Mouse (Mus musculus) heart, embryonic 10.5 days (tissue): ENCODE results near the gene Agrn. TPM values are rescaled to one million over a fixed set of nuclear protein-coding genes. Genes with fewer than 3 reads are reported as not detected.
"Not testable (repeated sequence)": the region's sequence is repeated elsewhere in the genome, so short reads cannot be mapped to it uniquely, and the experiment has no call there.

Experiments
- DNase-seq: peaks from one replicate; pipeline ENCODE4 v3.0.0-alpha.2; 2017; ENCODE audit warnings: low spot score
- H3K27ac ChIP-seq: fragments of 300-500 bp; sonication (generic); 2 replicates; pipeline ENCODE4 v1.5.1; 2016; ENCODE audit warnings: mild to moderate bottlenecking
- H3K27me3 ChIP-seq: fragments of 300-500 bp; sonication (generic); 2 replicates; pipeline ENCODE4 v1.6.1; 2016; ENCODE audit warnings: mild to moderate bottlenecking; ENCODE audit not compliant: poor library complexity, insufficient read depth, severe bottlenecking
- H3K36me3 ChIP-seq: fragments of 300-500 bp; sonication (generic); 2 replicates; pipeline ENCODE4 v1.6.1; 2016; ENCODE audit warnings: mild to moderate bottlenecking, moderate library complexity
- H3K4me1 ChIP-seq: fragments of 300-500 bp; sonication (generic); 2 replicates; pipeline ENCODE4 v1.6.1; 2016; ENCODE audit warnings: mild to moderate bottlenecking
- H3K4me3 ChIP-seq: fragments of 300-500 bp; sonication (generic); 2 replicates; pipeline ENCODE4 v1.5.1; 2016; ENCODE audit warnings: mild to moderate bottlenecking, moderate library complexity
- H3K9me3 ChIP-seq: fragments of 300-500 bp; sonication (generic); 2 replicates; pipeline ENCODE4 v1.6.1; 2016; ENCODE audit warnings: mild to moderate bottlenecking, moderate library complexity
- WGBS: fragments of 180-500 bp; shearing (Covaris S2); methylation state at CpG from one replicate; pipeline ENCODE4 v1.1.7; 2016; 5-methylcytosine and 5-hydroxymethylcytosine counted together
- polyA plus RNA-seq: library from polyadenylated mRNA; unstranded; fragments of >200 nt; fragmentation: Nextera tagmentation; extraction: Ambion mirVana; gene quantifications from 2 replicates; pipeline ENCODE4 v1.2.1, GENCODE M21; 2016

Gene Agrn
- polyA plus RNA-seq, 1 experiment from 2014 or later = 51.3 TPM

DNA sequence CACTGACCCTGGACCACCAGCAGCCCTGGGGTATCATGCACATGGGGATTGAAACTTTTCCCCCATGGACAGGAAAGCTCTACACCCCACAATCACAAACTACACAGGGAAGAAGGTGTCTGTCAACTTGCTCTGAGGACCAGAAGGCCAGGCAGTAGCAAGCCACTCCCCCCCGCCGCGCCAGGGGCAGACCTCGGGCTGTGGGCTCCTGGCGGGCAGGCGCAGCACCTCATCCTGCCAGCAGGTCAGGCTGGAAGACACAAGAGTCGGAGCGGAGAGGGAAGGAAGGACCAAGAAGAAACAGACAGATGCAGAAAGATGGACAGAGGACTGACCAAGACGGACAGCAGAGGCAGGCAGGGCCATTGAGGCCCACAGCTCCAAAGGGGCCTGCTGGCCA, 19.7 kb downstream of the Agrn start:
- H3K9me3 ChIP-seq = no peaks in the 10 kb centered on the region
- H3K27ac ChIP-seq = no peak overlapping the region
- H3K4me1 ChIP-seq = no peaks in the 10 kb centered on the region
- no peak for DNase-seq
- H3K27me3 ChIP-seq = no peaks in the 10 kb centered on the region
- no peak overlapping the region for H3K4me3 ChIP-seq
- H3K36me3 ChIP-seq = peaks cover 88% of the 10 kb centered on the region
- 87% methylated on average over 9 of the region's 9 CpGs for WGBS

DNA sequence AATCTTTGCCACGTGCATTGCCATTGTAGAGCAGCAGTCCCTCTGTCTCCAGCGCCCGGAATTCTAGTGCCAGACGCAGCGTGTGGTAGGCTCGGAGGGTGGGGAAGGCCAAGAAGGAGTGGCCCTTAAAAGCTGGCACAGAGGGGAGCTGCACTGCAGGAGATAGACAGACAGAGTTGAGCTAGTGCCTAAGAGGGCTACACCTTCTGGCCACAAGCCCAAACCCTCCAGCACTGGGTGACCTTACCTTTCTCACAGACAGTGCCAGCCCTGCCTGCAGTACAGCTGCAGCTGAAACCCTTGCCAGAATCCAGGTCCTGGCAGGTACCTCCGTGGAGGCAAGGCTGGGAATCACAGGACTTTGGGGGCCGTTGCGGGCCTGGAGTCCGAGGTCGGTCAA, 25.5 kb downstream of the Agrn start:
- H3K4me3 ChIP-seq = no peak overlapping the region
- H3K36me3 ChIP-seq = peaks cover 99% of the 10 kb centered on the region
- no peaks in the 10 kb centered on the region for H3K9me3 ChIP-seq
- H3K27ac ChIP-seq = no peak overlapping the region
- DNase-seq = no peak
- no peaks in the 10 kb centered on the region for H3K4me1 ChIP-seq
- WGBS = 97% methylated on average over 11 of the region's 11 CpGs
- H3K27me3 ChIP-seq = no peaks in the 10 kb centered on the region

DNA sequence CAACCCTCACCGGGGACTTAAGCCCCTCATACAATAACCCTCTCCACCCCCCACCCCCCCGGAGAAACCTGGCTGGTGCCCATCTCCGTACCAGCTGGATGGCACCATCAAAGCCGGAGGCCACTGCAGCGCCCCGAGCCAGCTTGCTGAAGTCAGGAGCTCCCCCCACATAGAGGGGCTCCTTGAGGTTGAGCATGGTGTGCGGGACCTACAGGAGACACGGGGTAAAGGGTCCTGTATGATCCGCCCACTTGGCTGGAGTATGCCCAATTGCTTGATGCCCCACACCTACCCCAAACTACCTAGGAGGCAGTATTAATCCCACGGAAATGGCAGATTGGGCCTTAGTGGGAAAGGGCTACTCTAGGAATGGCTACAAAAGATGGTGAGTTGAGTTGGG, 28.2 kb downstream of the Agrn start:
- no peak overlapping the region for H3K4me3 ChIP-seq
- H3K4me1 ChIP-seq = no peaks in the 10 kb centered on the region
- no peak for DNase-seq
- H3K27me3 ChIP-seq = no peaks in the 10 kb centered on the region
- WGBS = 95% methylated on average over 10 of the region's 10 CpGs
- peaks cover 100% of the 10 kb centered on the region for H3K36me3 ChIP-seq
- H3K27ac ChIP-seq = no peak overlapping the region
- no peaks in the 10 kb centered on the region for H3K9me3 ChIP-seq

DNA sequence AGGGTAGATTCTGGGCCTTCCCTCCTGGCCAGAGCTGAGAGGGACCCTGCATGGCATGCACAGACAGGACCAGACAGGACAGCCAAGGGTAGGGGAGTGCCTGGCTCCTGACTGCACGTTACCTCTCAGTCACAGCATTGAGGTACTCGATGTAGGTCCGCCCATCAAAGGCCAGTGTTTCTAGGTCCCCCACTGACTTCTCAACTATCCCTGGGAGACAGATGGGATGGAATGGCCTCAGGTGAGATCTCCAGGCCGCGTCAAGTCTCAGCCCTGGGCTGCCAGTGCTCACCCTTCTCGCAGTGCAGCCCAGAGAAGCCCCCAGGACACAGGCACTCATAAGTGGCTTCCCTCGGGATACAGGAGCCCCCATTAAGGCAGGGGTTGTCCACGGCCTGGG, 28.7 kb downstream of the Agrn start:
- no peaks in the 10 kb centered on the region for H3K4me1 ChIP-seq
- H3K9me3 ChIP-seq = no peaks in the 10 kb centered on the region
- peaks cover 100% of the 10 kb centered on the region for H3K36me3 ChIP-seq
- no peak overlapping the region for H3K27ac ChIP-seq
- WGBS = 90% methylated on average over 8 of the region's 8 CpGs
- H3K27me3 ChIP-seq = no peaks in the 10 kb centered on the region
- H3K4me3 ChIP-seq = no peak overlapping the region
- DNase-seq = no peak

DNA sequence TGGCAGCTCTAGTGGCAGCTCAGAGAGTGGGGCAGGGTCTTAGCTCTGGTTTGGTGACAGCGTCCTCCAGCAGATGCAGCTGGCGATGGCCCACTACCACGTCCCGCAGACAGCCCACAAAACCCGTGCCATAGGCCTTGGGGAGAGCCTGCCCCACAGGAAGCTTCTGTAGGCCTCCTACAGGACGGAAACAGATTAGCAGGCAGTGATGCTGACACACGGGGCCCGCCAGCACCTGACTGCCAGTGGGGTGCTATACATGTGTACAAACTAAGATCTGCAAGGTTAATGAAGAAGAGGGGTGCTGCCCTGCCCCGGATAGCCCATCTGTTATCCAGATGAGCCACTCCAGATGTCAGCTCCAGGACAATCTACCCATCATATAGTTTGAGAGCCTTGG, 30.8 kb downstream of the Agrn start:
- no peak for DNase-seq
- WGBS = 92% methylated on average over 9 of the region's 9 CpGs
- Histone ChIP-seq H3K36me3 (peaks cover 97% of the 10 kb centered on the region), H3K9me3 (peaks cover 11% of the 10 kb centered on the region), H3K27me3 (no peaks in the 10 kb centered on the region), H3K27ac (no peak overlapping the region), H3K4me3 (no peak overlapping the region), H3K4me1 (no peaks in the 10 kb centered on the region)

DNA sequence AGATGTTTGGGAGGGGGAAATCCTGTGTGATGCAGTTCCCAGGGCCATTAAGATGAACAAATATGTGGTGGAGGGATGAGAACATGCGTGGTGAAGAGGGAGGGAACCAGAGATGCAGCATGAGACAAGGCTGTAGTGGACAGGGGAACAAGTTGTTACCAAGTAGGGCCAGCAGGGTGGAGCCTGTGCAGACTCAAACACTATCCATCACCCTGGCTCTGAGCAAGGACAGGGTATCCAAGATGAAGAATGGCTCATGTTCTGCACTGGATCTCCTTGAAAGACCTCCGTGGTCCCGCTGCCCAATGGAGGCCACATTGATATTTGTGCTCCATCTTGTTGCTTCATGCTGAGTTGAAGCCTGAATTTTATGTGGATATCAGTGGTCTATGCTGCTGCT, 42.5 kb downstream of the Agrn start:
- 94% methylated on average over 3 of the region's 3 CpGs for WGBS
- no peak overlapping the region for H3K4me3 ChIP-seq
- DNase-seq = peak; percentile 68
- H3K27ac ChIP-seq = no peak overlapping the region
- no peaks in the 10 kb centered on the region for H3K36me3 ChIP-seq
- H3K9me3 ChIP-seq = peaks cover 16% of the 10 kb centered on the region
- H3K27me3 ChIP-seq = no peaks in the 10 kb centered on the region
- no peaks in the 10 kb centered on the region for H3K4me1 ChIP-seq

DNA sequence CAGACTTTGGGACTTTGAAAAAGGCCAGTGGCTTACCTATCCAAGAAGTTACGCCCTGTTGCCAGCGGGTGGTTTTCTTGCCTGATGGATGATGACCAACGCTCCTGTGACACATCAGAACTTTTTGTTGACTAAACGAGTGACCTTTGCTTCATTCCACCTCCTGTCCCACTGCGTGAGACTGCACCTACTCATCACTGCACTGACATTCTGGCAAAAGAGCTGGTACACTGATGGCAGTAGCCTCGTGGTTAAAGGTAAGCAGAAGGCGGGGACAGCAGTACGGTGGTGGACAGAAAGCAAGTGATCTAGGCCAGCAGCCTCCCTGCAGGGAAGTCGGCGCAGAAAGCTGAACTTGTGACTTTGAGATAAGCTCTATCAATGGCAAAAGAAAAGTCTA, 46.4 kb downstream of the Agrn start:
- not testable (repeated sequence) for H3K4me3 ChIP-seq, H3K36me3 ChIP-seq, H3K27me3 ChIP-seq, H3K4me1 ChIP-seq, H3K27ac ChIP-seq, DNase-seq, H3K9me3 ChIP-seq
- 85% methylated on average over 10 of the region's 10 CpGs for WGBS

DNA sequence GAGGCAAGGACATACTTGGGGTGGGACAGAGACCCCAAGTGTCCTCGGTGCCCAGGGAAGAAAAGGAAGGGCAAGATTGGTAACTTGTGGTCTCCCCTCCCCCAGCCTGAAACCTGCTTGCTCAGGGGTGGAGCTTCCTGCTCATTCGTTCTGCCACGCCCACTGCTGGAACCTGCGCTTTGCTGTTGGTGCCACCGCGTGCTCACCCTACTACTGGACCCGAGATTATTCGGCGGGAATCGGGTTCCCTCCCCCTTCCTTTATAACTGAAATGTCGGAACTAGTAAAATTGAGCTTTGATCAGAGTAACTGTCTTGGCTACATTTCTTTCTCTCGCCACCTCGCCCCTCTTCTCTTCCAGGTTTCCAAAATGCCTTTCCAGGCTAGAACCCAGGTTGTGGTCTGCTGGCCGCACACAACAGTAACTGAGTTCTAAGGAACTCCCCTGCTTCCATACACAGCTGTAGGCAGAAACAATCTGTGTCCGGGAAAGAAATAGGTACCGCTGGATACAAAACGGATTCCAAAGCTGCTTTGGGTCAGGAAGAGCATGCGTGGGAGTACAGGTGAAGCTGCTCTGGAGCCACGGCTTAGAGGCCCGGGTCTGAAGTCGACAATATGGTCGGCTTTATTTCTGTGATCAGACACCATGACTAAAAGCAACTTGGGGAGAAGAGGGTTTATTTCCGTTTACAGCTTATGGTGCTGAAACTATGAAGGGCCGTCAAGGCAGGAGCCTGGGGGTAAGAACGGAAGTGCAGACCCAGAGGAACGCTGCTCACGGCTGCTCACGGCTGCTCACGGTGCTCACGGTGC, 60.8 kb downstream of the Agrn start:
- 92% methylated on average over 30 of the region's 30 CpGs for WGBS
- H3K4me1 ChIP-seq = peaks cover 1% of the 10 kb centered on the region; the same call in 1 of the 2 replicates
- no peaks in the 10 kb centered on the region for H3K36me3 ChIP-seq
- peaks cover 6% of the 10 kb centered on the region; the same call in 1 of the 2 replicates for H3K9me3 ChIP-seq
- H3K27me3 ChIP-seq = no peaks in the 10 kb centered on the region
- H3K27ac ChIP-seq = no peak overlapping the region
- no peak overlapping the region for H3K4me3 ChIP-seq
- DNase-seq = no peak

DNA sequence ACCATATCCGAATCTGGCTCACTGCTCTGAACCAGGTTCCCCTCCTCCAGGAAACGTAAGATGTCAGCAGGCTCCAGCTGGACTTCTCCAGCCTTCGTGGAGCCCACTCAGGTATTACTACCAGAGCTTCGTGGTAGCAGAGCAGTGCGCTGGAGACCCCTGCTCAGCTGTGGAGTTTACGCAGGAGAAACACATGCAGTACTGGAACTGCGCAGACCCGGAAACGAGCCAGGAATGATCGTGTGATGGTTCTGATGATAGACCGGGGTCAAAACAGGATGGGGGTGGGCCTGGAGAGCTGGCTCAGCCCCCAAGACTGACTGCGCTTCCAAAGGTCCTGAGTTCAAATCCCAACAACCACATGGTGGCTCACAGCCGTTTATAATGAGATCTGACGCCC, 61.5 kb downstream of the Agrn start:
- 94% methylated on average over 14 of the region's 14 CpGs for WGBS
- H3K4me1 ChIP-seq = peaks cover 7% of the 10 kb centered on the region; the same call in 1 of the 2 replicates
- H3K9me3 ChIP-seq = peaks cover 6% of the 10 kb centered on the region; the same call in 1 of the 2 replicates
- no peak overlapping the region for H3K4me3 ChIP-seq
- no peaks in the 10 kb centered on the region for H3K27me3 ChIP-seq
- H3K27ac ChIP-seq = no peak overlapping the region
- no peaks in the 10 kb centered on the region for H3K36me3 ChIP-seq
- DNase-seq = no peak

DNA sequence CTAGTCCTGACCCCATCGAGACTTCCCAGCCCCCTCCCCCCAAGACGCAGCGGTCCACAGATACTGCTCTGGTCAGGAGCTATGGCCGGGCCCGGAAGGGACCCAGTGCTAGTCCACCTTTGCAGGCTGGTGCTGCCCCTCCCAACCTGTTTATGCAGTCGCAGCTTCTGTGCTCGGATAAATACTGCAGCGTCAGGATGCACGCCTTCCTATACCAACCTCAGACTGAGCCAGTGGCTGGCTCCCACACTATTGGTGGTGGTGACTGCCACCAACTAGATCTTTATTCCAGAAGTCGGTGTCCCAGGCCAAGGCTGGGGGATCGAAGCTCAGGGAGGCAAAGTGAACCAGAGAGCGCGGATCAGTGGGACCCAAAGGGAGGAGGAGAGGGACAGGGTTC, 62.2 kb downstream of the Agrn start:
- Histone ChIP-seq H3K27me3 (no peaks in the 10 kb centered on the region), H3K27ac (no peak overlapping the region), H3K4me3 (no peak overlapping the region), H3K36me3 (no peaks in the 10 kb centered on the region), H3K4me1 (peaks cover 10% of the 10 kb centered on the region; the same call in 1 of the 2 replicates), H3K9me3 (peaks cover 6% of the 10 kb centered on the region; the same call in 1 of the 2 replicates)
- 91% methylated on average over 13 of the region's 13 CpGs for WGBS
- DNase-seq = no peak

DNA sequence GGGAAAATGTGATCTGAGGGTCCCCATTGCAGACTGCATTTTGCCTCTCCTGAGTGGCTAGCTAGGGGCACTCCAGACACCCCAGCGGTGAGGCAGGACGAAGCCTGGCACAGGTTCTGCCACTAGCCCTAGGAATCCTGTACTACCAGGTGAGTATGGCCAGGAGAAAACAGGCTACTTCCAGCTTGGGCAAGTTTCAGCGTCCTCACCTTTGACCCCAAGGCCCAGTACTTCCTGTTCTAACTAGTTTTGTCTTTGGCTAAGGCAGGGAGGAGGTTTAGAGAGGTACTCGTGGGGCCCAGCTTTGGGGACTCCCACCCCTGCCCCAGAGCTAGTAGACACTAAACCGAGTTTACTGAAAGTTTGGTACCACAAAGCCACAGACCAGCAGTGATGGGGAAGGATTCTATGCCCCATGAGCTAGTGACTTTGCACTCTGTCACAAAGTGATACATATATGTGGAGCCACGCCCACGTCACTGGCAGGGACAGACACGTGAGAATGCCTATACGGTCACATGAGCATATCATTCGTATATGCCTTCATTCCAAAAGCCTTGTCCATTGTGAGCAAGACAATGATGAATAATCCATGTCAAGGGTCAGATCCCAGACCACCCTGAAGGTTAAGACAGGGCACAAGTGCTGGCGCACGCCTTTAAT, 63.2 kb downstream of the Agrn start:
- 82% methylated on average over 12 of the region's 12 CpGs for WGBS
- H3K4me1 ChIP-seq = peaks cover 10% of the 10 kb centered on the region; the same call in 1 of the 2 replicates
- H3K9me3 ChIP-seq = peaks cover 6% of the 10 kb centered on the region; the same call in 1 of the 2 replicates
- no peak for DNase-seq
- no peaks in the 10 kb centered on the region for H3K27me3 ChIP-seq
- no peak overlapping the region for H3K27ac ChIP-seq
- no peaks in the 10 kb centered on the region for H3K36me3 ChIP-seq
- H3K4me3 ChIP-seq = no peak overlapping the region

DNA sequence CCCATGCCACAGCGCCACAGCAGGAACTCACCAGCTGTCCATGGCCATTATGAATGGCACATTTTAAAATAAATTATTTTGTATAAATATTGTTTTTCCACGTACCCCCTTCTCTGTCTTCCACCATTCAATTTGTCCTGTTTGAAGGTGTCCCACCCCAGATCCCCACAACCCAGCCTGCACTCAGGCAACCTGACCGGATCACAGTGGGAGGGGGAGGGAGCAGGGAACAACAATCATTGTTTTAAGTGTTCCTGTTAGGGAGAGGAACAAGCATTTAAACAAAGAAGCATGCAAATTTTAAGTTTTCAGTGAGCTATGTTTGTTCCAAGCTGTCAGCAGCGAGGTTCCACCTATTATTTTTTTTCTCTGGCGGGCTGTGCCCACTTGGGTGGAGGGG, 64.0 kb downstream of the Agrn start:
- H3K9me3 ChIP-seq = peaks cover 2% of the 10 kb centered on the region; the same call in 1 of the 2 replicates
- peaks cover 10% of the 10 kb centered on the region; the same call in 1 of the 2 replicates for H3K4me1 ChIP-seq
- H3K27me3 ChIP-seq = no peaks in the 10 kb centered on the region
- no peak overlapping the region for H3K4me3 ChIP-seq
- 69% methylated on average over 5 of the region's 5 CpGs for WGBS
- H3K27ac ChIP-seq = no peak overlapping the region
- DNase-seq = no peak
- H3K36me3 ChIP-seq = no peaks in the 10 kb centered on the region

DNA sequence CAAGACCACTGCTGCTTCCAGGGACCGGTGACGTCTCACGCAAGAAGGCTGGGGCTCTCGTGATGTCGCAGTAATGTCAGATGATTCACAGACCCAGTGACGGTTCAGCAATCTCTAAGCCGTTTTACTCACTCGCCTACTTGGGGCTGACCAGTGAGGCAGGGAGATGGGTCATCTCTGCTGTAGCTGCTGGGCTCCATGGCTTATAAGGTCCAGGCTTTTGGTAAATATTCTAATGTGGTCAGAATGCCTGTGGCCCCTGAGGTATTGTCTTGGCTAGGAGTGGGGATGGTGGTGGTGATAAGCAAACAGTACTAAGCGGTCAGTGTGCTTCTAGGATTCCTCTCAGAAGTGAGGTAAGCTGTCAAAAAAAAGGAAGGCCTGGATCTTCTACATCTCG, 66.3 kb downstream of the Agrn start:
- Histone ChIP-seq H3K9me3 (no peaks in the 10 kb centered on the region), H3K27me3 (no peaks in the 10 kb centered on the region), H3K4me3 (no peak overlapping the region), H3K4me1 (peaks cover 10% of the 10 kb centered on the region; the same call in 1 of the 2 replicates), H3K36me3 (peaks cover 20% of the 10 kb centered on the region), H3K27ac (no peak overlapping the region)
- WGBS = 71% methylated on average over 10 of the region's 10 CpGs
- no peak for DNase-seq
